Mouse (Mus musculus): ENCODE measurements around the gene Polr2e. TPM values are rescaled to one million over a fixed set of nuclear protein-coding genes. Genes with fewer than 3 reads are reported as not detected.
"Not testable (repeated sequence)": the region's sequence is repeated elsewhere in the genome, so short reads cannot be mapped to it uniquely, and the experiment has no call there.

Gene Polr2e
- polyA plus RNA-seq, 1 experiment from 2014 or later, result 219 TPM

- no peaks in the 10 kb centered on the region for H3K27me3 ChIP-seq (replicated peaks; ENCODE audit: control insufficient read depth, insufficient read depth, low read length)
- DNase-seq (ENCODE audit: low spot score) (no peak), ATAC-seq (no peak)
- H3K9ac ChIP-seq (ENCODE audit: low read length), result peak within 1 kb of the TSS; percentile 14; the same call in 1 of the 2 replicates
- WGBS, result 50% methylated on average over 9 of the region's 9 CpGs
- H3K36me3 ChIP-seq (ENCODE audit: control insufficient read depth, insufficient read depth, low read length), result no peaks in the 10 kb centered on the region
- H3K4me2 ChIP-seq (ENCODE audit: low read length), result no peak within 1 kb of the TSS
- H3K9me3 ChIP-seq (replicated peaks; ENCODE audit: control insufficient read depth, low read length), result no peaks in the 10 kb centered on the region
- H3K4me3 ChIP-seq (ENCODE audit: low read depth, low read length), result no peak within 1 kb of the TSS
- H3K4me1 ChIP-seq (ENCODE audit: control insufficient read depth, insufficient read depth, low read length), result peaks cover 9% of the 10 kb centered on the region; the same call in 1 of the 2 replicates
- H3K27ac ChIP-seq (ENCODE audit: low read depth, low read length), result no peak within 1 kb of the TSS
These were observed 7.5 kb upstream of the Polr2e start, which contains the start of gene Gpx4 for GRCm38 (mm10) chr10:80047041-80047565. Gene Gpx4 (plus strand): TSS chr10:80047166.

DNA sequence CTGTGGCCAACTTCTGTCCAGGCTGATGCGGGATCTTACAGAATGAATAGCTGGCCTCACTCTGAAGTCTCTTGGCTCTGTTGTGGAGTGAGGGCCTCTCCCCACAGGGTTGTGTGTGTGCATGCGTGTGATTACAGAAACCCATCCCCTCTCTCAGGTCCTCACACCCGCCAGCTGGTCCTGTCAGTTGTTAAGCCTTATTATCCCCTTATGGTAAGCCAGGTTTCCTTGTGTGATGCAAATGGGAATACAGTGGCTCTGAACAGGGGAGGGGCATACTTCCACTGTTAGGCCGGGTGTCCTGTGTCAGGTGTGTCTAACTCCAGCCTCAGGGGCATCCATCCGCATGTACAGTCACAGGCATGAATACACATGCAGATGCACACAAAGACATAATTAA, 6.2 kb upstream of the Polr2e start:
- ATAC-seq (peak; percentile 40), DNase-seq (ENCODE audit: low spot score) (peak; percentile 26)
- no peaks in the 10 kb centered on the region for H3K36me3 ChIP-seq (ENCODE audit: control insufficient read depth, insufficient read depth, low read length)
- H3K4me2 ChIP-seq (ENCODE audit: low read length), result no peak overlapping the region
- 64% methylated on average over 5 of the region's 5 CpGs for WGBS
- H3K27ac ChIP-seq (ENCODE audit: low read depth, low read length), result no peak overlapping the region
- H3K9ac ChIP-seq (ENCODE audit: low read length), result no peak overlapping the region
- no peak overlapping the region for H3K4me3 ChIP-seq (ENCODE audit: low read depth, low read length)
- H3K4me1 ChIP-seq (ENCODE audit: control insufficient read depth, insufficient read depth, low read length), result peaks cover 9% of the 10 kb centered on the region; the same call in 1 of the 2 replicates
- no peaks in the 10 kb centered on the region for H3K27me3 ChIP-seq (replicated peaks; ENCODE audit: control insufficient read depth, insufficient read depth, low read length)
- H3K9me3 ChIP-seq (replicated peaks; ENCODE audit: control insufficient read depth, low read length), result no peaks in the 10 kb centered on the region

GRCm38 (mm10) chr10:80045364-80045763, 5.8 kb upstream of the Polr2e start:
- DNase-seq (ENCODE audit: low spot score); H3K9ac ChIP-seq (ENCODE audit: low read length); H3K4me1 ChIP-seq (ENCODE audit: control insufficient read depth, insufficient read depth, low read length); H3K4me3 ChIP-seq (ENCODE audit: low read depth, low read length); H3K27me3 ChIP-seq (replicated peaks; ENCODE audit: control insufficient read depth, insufficient read depth, low read length); ATAC-seq; H3K36me3 ChIP-seq (ENCODE audit: control insufficient read depth, insufficient read depth, low read length); H3K9me3 ChIP-seq (replicated peaks; ENCODE audit: control insufficient read depth, low read length); H3K4me2 ChIP-seq (ENCODE audit: low read length); H3K27ac ChIP-seq (ENCODE audit: low read depth, low read length): not testable (repeated sequence)
- WGBS, result 80% methylated on average over 2 of the region's 4 CpGs

DNA sequence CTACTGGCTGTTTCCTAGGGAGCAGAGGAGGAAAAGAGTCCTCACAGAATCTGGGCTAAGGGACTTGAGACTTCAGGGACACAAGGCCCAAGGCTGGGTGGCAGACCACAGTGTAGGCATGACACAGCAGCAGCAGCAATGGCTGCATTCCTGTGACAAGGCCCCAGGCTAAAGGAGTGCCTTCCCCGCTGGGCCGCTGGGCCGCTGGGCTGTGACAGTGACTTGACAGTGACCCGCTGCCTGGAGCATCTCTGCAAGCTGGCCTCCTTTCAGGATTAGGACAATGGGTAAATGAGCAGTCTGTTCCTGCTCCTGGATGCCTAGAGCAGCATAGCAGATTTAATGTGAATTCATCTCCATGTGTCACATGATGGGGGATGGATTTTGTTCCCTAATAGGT, 4.5 kb upstream of the Polr2e start:
- Histone ChIP-seq H3K36me3 (ENCODE audit: control insufficient read depth, insufficient read depth, low read length) (no peaks in the 10 kb centered on the region), H3K27me3 (replicated peaks; ENCODE audit: control insufficient read depth, insufficient read depth, low read length) (no peaks in the 10 kb centered on the region), H3K9me3 (replicated peaks; ENCODE audit: control insufficient read depth, low read length) (no peaks in the 10 kb centered on the region), H3K4me3 (ENCODE audit: low read depth, low read length) (no peak overlapping the region), H3K9ac (ENCODE audit: low read length) (no peak overlapping the region), H3K4me2 (ENCODE audit: low read length) (no peak overlapping the region), H3K4me1 (ENCODE audit: control insufficient read depth, insufficient read depth, low read length) (peaks cover 9% of the 10 kb centered on the region; the same call in 1 of the 2 replicates), H3K27ac (ENCODE audit: low read depth, low read length) (no peak overlapping the region; the same call in 1 of the 2 replicates)
- WGBS, result 34% methylated on average over 4 of the region's 4 CpGs
- no peak for ATAC-seq
- DNase-seq (ENCODE audit: low spot score), result no peak

- not testable (repeated sequence) for H3K4me1 ChIP-seq (ENCODE audit: control insufficient read depth, insufficient read depth, low read length); DNase-seq (ENCODE audit: low spot score); H3K9ac ChIP-seq (ENCODE audit: low read length); H3K9me3 ChIP-seq (replicated peaks; ENCODE audit: control insufficient read depth, low read length); H3K27me3 ChIP-seq (replicated peaks; ENCODE audit: control insufficient read depth, insufficient read depth, low read length); H3K4me2 ChIP-seq (ENCODE audit: low read length); H3K27ac ChIP-seq (ENCODE audit: low read depth, low read length); ATAC-seq; H3K4me3 ChIP-seq (ENCODE audit: low read depth, low read length)
- H3K36me3 ChIP-seq (ENCODE audit: control insufficient read depth, insufficient read depth, low read length), result peaks cover 17% of the 10 kb centered on the region
- WGBS, result 90% methylated on average over 8 of the region's 8 CpGs
These were observed 1.9 kb upstream of the Polr2e start for GRCm38 (mm10) chr10:80041409-80042060.

DNA sequence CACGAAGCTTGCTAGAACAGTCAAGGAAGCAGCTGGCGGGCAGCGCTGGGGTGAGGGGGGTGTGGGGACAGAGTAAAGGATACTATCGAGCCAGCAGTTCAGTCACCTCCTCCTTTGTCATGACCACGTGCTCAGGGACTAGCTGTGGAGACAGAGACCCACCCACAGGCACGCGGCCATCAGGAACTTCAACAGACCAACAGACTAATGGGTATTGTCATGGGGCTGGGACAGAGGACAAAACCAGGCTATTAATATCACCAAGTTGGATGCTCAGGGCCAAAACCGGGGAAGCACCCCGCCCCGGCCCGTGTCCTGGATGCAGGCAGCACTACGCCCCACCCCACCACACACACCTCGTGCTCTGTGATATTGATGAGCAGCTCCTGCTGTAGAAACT, 2.8 kb downstream of the Polr2e start:
- Histone ChIP-seq H3K4me1 (ENCODE audit: control insufficient read depth, insufficient read depth, low read length) (peaks cover 8% of the 10 kb centered on the region), H3K9ac (ENCODE audit: low read length) (no peak overlapping the region), H3K36me3 (ENCODE audit: control insufficient read depth, insufficient read depth, low read length) (peaks cover 41% of the 10 kb centered on the region), H3K4me2 (ENCODE audit: low read length) (no peak overlapping the region), H3K9me3 (replicated peaks; ENCODE audit: control insufficient read depth, low read length) (no peaks in the 10 kb centered on the region), H3K4me3 (ENCODE audit: low read depth, low read length) (no peak overlapping the region), H3K27ac (ENCODE audit: low read depth, low read length) (no peak overlapping the region), H3K27me3 (replicated peaks; ENCODE audit: control insufficient read depth, insufficient read depth, low read length) (no peaks in the 10 kb centered on the region)
- 93% methylated on average over 13 of the region's 13 CpGs for WGBS
- DNase-seq (ENCODE audit: low spot score) (no peak), ATAC-seq (no peak)

GRCm38 (mm10) chr10:80035686-80036085, 3.9 kb downstream of the Polr2e start:
- WGBS, result 95% methylated on average over 5 of the region's 5 CpGs
- H3K4me1 ChIP-seq (ENCODE audit: control insufficient read depth, insufficient read depth, low read length), result peaks cover 8% of the 10 kb centered on the region
- no peaks in the 10 kb centered on the region for H3K9me3 ChIP-seq (replicated peaks; ENCODE audit: control insufficient read depth, low read length)
- no peak overlapping the region for H3K27ac ChIP-seq (ENCODE audit: low read depth, low read length)
- no peak overlapping the region for H3K4me2 ChIP-seq (ENCODE audit: low read length)
- no peak overlapping the region for H3K9ac ChIP-seq (ENCODE audit: low read length)
- H3K4me3 ChIP-seq (ENCODE audit: low read depth, low read length), result no peak overlapping the region
- H3K27me3 ChIP-seq (replicated peaks; ENCODE audit: control insufficient read depth, insufficient read depth, low read length), result no peaks in the 10 kb centered on the region
- ATAC-seq (no peak), DNase-seq (ENCODE audit: low spot score) (no peak)
- peaks cover 41% of the 10 kb centered on the region for H3K36me3 ChIP-seq (ENCODE audit: control insufficient read depth, insufficient read depth, low read length)

DNA sequence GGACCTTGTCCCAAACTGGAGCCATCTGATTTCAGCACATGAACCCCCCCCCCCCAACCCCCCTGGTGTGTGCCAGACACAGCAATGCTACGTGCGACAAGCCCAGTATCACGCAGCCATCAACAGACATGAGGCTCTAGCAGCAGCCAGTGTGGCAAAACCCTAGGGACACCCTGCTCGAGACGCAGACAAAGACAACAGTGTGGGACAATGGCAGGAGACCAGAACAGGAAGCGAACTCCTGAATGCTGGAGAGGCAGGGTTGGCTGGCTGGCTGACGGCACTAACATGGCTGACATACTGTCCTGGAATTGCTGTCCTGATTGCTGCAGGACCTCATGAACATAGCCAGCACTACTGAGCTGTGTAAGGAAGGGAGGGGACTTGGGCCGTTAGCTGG, 4.4 kb downstream of the Polr2e start:
- no peak overlapping the region for H3K4me3 ChIP-seq (ENCODE audit: low read depth, low read length)
- H3K27ac ChIP-seq (ENCODE audit: low read depth, low read length), result no peak overlapping the region
- H3K36me3 ChIP-seq (ENCODE audit: control insufficient read depth, insufficient read depth, low read length), result peaks cover 41% of the 10 kb centered on the region
- no peak overlapping the region for H3K9ac ChIP-seq (ENCODE audit: low read length)
- ATAC-seq (no peak), DNase-seq (ENCODE audit: low spot score) (no peak)
- no peaks in the 10 kb centered on the region for H3K27me3 ChIP-seq (replicated peaks; ENCODE audit: control insufficient read depth, insufficient read depth, low read length)
- H3K4me2 ChIP-seq (ENCODE audit: low read length), result no peak overlapping the region
- 87% methylated on average over 8 of the region's 8 CpGs for WGBS
- peaks cover 8% of the 10 kb centered on the region for H3K4me1 ChIP-seq (ENCODE audit: control insufficient read depth, insufficient read depth, low read length)
- no peaks in the 10 kb centered on the region for H3K9me3 ChIP-seq (replicated peaks; ENCODE audit: control insufficient read depth, low read length)
